Mouse (Mus musculus) lung, adult 2 months (tissue): ENCODE measurements at regions not wholly inside any gene's neighbourhood (a gene's known extent, or its start where the extent isn't known, plus 50 kb on each side); places are given as distances from the start of the nearest gene placed in this dataset.

ENCODE experiments used
- DNase-seq: peaks from one replicate; pipeline ENCODE4 v3.0.0; 2022
- H3K4me1 ChIP-seq: fragments of 200-500 bp; 2 replicates; pipeline ENCODE4 v1.6.1; 2011; ENCODE audit warnings: low read length; ENCODE audit not compliant: control insufficient read depth, insufficient read depth
- H3K4me3 ChIP-seq: fragments of 200-500 bp; replicated peaks from 2 replicates; pipeline ENCODE3; 2011; ENCODE audit warnings: low read depth, mild to moderate bottlenecking, control low read depth, low read length; ENCODE audit errors: extremely low read depth
- CTCF ChIP-seq: fragments of 200-500 bp; IDR thresholded peaks from 2 replicates; pipeline ENCODE4 v1.5.1; 2011; ENCODE audit warnings: mild to moderate bottlenecking, low read length, control low read depth; ENCODE audit not compliant: insufficient read depth
- POLR2A ChIP-seq: fragments of 200-500 bp; IDR thresholded peaks from 2 replicates; pipeline ENCODE4 v1.6.1; 2011; ENCODE audit warnings: low read depth, mild to moderate bottlenecking, control low read depth, low read length, borderline replicate concordance; ENCODE audit errors: extremely low read depth
- WGBS: fragments of 180-500 bp; shearing (Covaris S2); methylation state at CpG from one replicate; pipeline ENCODE4 v1.1.7; 2018; 5-methylcytosine and 5-hydroxymethylcytosine counted together

DNA sequence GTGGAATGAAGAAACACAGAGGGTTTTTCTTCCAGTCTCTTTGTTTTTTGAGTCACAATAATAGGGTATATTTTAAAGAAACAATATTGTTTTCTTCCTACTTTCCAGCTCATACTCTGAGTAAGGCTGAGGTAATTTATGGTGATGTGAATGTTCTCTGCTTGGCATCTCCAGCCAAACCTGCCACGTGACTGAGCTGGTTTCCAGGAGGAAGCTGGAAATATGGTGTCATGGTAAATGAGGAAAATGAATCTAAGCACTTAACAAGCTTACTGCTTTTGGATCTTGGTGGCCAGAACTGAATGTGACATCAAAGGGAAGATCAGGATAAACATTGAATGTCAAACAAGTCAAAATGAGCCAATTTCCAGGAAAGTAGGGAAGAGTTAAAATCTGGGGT lies 215.8 kb upstream of the Sp8 start:
- DNase-seq, result no peak
- WGBS, result 36% methylated on average over 1 of the region's 1 CpGs
- Histone ChIP-seq H3K4me3 (no peak overlapping the region), H3K4me1 (no peaks in the 10 kb centered on the region)
- no peak for TF ChIP-seq CTCF
- no peak for TF ChIP-seq POLR2A

- Histone ChIP-seq H3K4me1 (no peaks in the 10 kb centered on the region), H3K4me3 (no peak overlapping the region)
- no peak for DNase-seq
- 76% methylated on average over 1 of the region's 1 CpGs for WGBS
- TF ChIP-seq CTCF (no peak), POLR2A (no peak)
Observed at GRCm38 (mm10) chr12:118621697-118622485, 224.2 kb upstream of the Sp8 start.

DNA sequence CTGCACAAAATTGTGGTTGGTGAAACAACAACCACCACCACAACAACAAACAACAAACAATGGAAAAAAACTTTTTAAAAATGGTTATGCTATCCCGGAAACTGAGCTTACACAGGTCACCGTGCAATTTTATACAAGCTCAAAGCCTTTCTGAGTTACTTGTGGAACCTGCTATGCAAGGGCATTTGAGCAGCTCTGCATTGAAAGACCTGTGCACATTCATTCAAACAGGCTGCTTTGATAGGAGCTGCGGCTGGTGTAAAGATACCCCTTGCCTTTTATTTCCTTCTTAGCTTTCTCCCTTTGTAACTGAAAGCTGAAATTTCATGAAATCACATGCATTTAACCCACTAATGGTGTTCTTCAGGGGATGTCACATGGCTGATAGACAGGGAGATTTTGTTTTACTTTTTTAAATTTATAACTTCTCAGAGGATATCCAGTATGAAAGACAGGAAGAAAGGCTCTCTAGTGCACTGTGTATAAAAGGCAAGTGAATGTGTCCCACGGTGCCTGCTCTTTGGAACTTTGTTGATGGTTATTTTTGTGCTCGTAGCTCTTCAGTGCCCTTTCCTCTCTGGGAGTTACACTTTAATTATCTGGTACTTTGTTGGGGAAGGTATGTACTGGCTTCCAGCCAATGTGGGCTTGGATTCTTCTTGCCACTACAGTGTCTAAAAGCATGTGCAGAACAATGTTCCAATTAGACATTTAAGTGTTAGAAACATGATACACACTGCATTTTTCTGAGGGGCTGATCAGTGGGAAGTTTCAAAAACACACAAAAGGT lies 225.1 kb upstream of the Sp8 start:
- Histone ChIP-seq H3K4me1 (no peaks in the 10 kb centered on the region), H3K4me3 (no peak overlapping the region)
- 33% methylated on average over 5 of the region's 5 CpGs for WGBS
- TF ChIP-seq POLR2A (no peak), CTCF (no peak)
- DNase-seq, result no peak

- no peak for TF ChIP-seq CTCF
- no peak for TF ChIP-seq POLR2A
- no peak overlapping the region for H3K4me3 ChIP-seq
- WGBS, result 77% methylated on average over 4 of the region's 4 CpGs
- DNase-seq, result no peak
- no peaks in the 10 kb centered on the region; the same call in 1 of the 2 replicates for H3K4me1 ChIP-seq
Observed at GRCm38 (mm10) chr12:118597015-118597414, 249.1 kb upstream of the Sp8 start.

DNA sequence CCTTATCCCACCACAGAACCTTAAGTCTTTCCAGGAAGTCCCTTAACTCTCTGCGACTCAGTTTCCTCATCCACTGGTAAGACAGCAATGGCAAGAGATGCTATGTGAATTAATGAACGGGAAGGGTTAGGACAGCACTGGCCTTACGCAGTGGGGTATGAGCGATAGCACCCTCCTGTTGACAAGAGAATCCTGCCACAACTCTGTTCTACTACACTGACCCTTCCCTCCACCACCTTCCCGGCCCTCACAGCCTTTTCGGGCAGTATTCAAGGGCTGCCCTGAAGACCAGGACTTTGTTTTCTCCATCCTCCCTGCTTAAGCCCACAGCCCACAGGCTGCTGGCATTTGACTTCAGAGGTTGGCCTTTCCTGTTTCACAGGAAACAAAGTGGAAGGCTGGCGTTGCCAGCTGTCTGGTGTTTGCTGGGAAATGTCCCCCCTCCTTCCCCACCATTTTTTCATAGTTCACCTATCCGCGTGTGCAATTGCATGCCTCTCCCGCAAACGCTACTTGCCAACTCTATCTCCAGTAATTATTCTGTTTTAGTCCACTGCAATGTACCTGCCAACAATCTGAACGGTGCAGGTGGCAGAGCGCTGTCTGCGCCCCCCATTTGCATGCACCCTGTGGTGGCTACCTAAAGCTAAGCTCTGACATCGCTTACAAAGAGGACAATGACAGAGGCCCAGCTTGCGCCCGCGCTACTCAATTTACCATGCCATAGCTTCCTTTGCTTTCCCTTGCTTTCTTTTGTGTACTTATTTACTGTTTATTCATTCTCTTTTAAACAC lies 251.2 kb upstream of the Sp8 start:
- DNase-seq, result no peak
- TF ChIP-seq CTCF (no peak), POLR2A (no peak)
- Histone ChIP-seq H3K4me1 (no peaks in the 10 kb centered on the region; the same call in 1 of the 2 replicates), H3K4me3 (no peak overlapping the region)
- WGBS, result 59% methylated on average over 18 of the region's 18 CpGs

DNA sequence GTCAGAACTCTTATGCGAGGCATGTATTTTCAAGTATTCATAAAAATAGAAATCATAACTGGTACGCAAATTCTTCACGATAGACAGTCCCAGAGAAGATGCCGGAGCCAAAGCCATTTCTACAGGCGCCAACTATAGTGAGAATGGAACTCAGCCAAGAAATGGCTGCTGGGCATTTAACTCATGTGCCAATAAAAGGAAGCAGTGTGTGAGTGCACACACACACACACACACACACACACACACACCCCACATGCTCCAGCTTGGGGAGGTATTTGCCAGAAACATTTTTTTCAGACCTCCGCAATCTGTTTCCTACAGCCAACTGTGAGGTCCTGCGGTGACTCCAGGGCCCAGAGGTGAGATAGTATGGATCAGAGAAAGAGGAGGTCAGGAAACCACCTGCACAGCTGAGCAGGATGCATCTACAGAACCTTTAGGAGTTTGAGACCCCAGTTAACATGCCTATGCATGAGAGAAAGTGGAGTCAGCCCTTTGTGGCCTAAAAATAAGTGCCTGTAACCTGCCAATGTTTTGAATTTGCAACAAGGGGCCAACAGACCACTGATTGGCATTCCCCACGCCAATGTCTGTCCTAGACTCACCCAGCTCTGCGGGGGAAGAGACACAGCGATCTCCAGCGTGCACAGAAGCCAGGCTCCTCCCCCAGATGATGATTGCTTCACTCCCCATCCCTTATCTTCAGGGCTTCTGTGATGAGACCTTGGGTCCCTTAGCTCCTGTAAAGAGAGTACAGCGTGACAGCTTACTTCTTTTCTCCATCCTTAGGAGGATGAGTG lies 262.1 kb upstream of the Sp8 start:
- WGBS, result 63% methylated on average over 12 of the region's 12 CpGs

GRCm38 (mm10) chr12:118569811-118570210 lies 268.6 kb upstream of the Sp4 start:
- Histone ChIP-seq H3K4me1 (no peaks in the 10 kb centered on the region), H3K4me3 (no peak overlapping the region)
- WGBS, result 24% methylated on average over 2 of the region's 2 CpGs
- TF ChIP-seq POLR2A (no peak), CTCF (no peak)
- peak; percentile 3 for DNase-seq

More for the DNA sequence above, 262.1 kb upstream of the Sp8 start:
- Histone ChIP-seq H3K4me1 (no peaks in the 10 kb centered on the region), H3K4me3 (no peak overlapping the region)
- DNase-seq, result no peak
- TF ChIP-seq CTCF (no peak), POLR2A (no peak)

DNA sequence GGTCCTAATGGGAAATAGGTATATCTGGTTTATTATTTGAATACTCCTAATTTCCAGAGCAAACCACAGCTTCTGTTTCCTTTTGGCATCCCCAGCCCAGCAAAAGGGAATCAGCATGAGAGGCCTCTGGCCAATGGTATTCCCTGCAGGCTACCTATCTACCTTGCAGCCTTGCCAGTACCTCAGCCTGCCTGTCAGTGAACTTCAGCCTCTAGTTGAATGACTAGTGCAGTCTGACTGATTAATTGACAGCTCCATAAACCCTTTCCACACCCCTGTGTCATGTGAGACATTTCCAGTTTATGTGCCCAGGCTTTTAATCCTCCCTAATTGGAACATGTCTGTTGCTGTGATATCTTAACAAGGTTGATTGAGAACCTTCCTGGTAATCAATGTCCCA lies 265.4 kb upstream of the Sp4 start:
- no peak for TF ChIP-seq POLR2A
- no peak for TF ChIP-seq CTCF
- DNase-seq, result no peak
- no peaks in the 10 kb centered on the region for H3K4me1 ChIP-seq

DNA sequence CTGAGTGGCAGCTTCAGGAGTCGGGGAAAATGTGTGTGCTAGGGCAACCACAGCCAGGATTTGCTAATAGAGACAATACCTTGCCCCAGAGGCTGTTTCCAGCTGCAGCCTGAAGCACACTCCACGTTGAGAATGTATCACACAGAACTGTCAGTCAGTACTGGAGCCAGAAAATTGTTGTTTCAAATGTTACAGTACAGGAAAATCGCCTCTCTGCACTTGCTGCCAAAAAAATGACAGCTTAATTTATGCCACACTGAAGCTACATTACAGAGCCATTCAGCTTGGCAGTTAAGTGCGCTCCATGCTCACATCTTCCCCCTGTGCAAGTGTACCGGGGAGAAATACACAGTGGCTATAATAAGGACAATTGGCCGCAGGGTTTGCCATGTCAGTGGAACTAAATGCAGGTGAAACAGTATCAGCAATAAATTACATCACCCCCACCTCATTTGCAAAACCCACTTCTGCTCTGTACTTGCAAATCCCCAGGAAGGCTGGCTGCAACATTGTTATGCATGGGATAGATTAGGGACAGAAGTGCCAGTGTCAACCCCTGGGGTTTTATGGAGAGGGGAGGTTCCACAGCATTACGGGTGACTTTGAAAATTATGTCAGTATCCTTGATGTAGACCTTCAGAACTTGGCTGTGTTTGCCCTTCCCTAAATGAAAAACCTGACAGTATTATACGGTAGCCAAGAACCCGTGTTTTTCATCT lies 263.3 kb upstream of the Sp4 start:
- no peak for TF ChIP-seq CTCF
- no peak for TF ChIP-seq POLR2A
- DNase-seq, result no peak
- 32% methylated on average over 9 of the region's 9 CpGs for WGBS

More for the DNA sequence above, 265.4 kb upstream of the Sp4 start:
- no peak overlapping the region for H3K4me3 ChIP-seq

More for the DNA sequence above, 263.3 kb upstream of the Sp4 start:
- H3K4me1 ChIP-seq, result no peaks in the 10 kb centered on the region
- H3K4me3 ChIP-seq, result no peak overlapping the region
